Mouse (Mus musculus): ENCODE measurements at regions not wholly inside any gene's neighbourhood (a gene's known extent, or its start where the extent isn't known, plus 50 kb on each side); places are given as distances from the start of the nearest gene placed in this dataset.

GRCm38 (mm10) chr1:51697265-51698192, 218.3 kb downstream of the Myo1b start:
- DNase-seq: no peak

- no peak for DNase-seq
Measured at GRCm38 (mm10) chr1:51696471-51696870, 218.2 kb upstream of the Nabp1 start.

GRCm38 (mm10) chr1:51690878-51691277, 212.7 kb upstream of the Nabp1 start:
- no peak for DNase-seq

GRCm38 (mm10) chr1:51689461-51690223, 211.4 kb upstream of the Nabp1 start:
- no peak for DNase-seq

GRCm38 (mm10) chr1:51688946-51689345, 210.7 kb upstream of the Nabp1 start:
- no peak for DNase-seq

- DNase-seq: no peak
Measured at GRCm38 (mm10) chr1:51688224-51688545, 210.0 kb upstream of the Nabp1 start.

- no peak for DNase-seq
Measured at GRCm38 (mm10) chr1:51687484-51688223, 209.4 kb upstream of the Nabp1 start.

GRCm38 (mm10) chr1:51686759-51687158, 208.5 kb upstream of the Nabp1 start:
- no peak for DNase-seq

GRCm38 (mm10) chr1:51682273-51682672, 204.0 kb upstream of the Nabp1 start:
- no peak for DNase-seq

- no peak for DNase-seq
Measured at GRCm38 (mm10) chr1:51681872-51682271, 203.6 kb upstream of the Nabp1 start.

GRCm38 (mm10) chr1:51680725-51681124, 202.5 kb upstream of the Nabp1 start:
- DNase-seq: no peak

GRCm38 (mm10) chr1:51678290-51678928, 200.2 kb upstream of the Nabp1 start:
- DNase-seq: no peak

GRCm38 (mm10) chr1:51677802-51678201, 199.6 kb upstream of the Nabp1 start:
- no peak for DNase-seq

- DNase-seq: no peak
Measured at GRCm38 (mm10) chr1:51671691-51672090, 193.5 kb upstream of the Nabp1 start.

GRCm38 (mm10) chr1:51671287-51671686, 193.1 kb upstream of the Nabp1 start:
- DNase-seq: no peak

- no peak for DNase-seq
Measured at GRCm38 (mm10) chr1:51670009-51670408, 191.8 kb upstream of the Nabp1 start.

- DNase-seq: no peak
Measured at GRCm38 (mm10) chr1:51668881-51669280, 190.7 kb upstream of the Nabp1 start.

- DNase-seq: no peak
Measured at GRCm38 (mm10) chr1:51660531-51660930, 182.3 kb upstream of the Nabp1 start.

GRCm38 (mm10) chr1:51657203-51657602, 179.0 kb upstream of the Nabp1 start:
- DNase-seq: no peak

- DNase-seq: no peak
Measured at GRCm38 (mm10) chr1:51650653-51650995, 172.4 kb upstream of the Nabp1 start.

GRCm38 (mm10) chr1:51649963-51650652, 171.9 kb upstream of the Nabp1 start:
- no peak for DNase-seq

GRCm38 (mm10) chr1:51647955-51648354, 169.7 kb upstream of the Nabp1 start:
- no peak for DNase-seq
